Mouse (Mus musculus) neural tube, embryonic 13.5 days (tissue): ENCODE results near the gene Arpp21. TPM values are rescaled to one million over a fixed set of nuclear protein-coding genes. Genes with fewer than 3 reads are reported as not detected.

ENCODE experiments used
- ATAC-seq: fragments of 200-750 bp; cut with Nextera tagmentation; 2 replicates; pipeline ENCODE4 v1.8.0; 2017; ENCODE audit warnings: low read depth, mild to moderate bottlenecking, moderate TSS enrichment, moderate library complexity
- H3K27ac ChIP-seq: fragments of 300-500 bp; sonication (generic); replicated peaks from 2 replicates; pipeline ENCODE4 v1.5.1; 2015; ENCODE audit warnings: moderate library complexity, mild to moderate bottlenecking, inconsistent platforms
- H3K27me3 ChIP-seq: fragments of 300-500 bp; sonication (generic); 2 replicates; pipeline ENCODE4 v1.6.1; 2015; ENCODE audit warnings: mild to moderate bottlenecking, inconsistent platforms
- H3K36me3 ChIP-seq: fragments of 300-500 bp; sonication (generic); 2 replicates; pipeline ENCODE4 v1.6.1; 2015; ENCODE audit warnings: mild to moderate bottlenecking, inconsistent platforms
- H3K4me1 ChIP-seq: fragments of 300-500 bp; sonication (generic); replicated peaks from 2 replicates; pipeline ENCODE4 v1.6.1; 2015; ENCODE audit warnings: inconsistent platforms
- H3K4me2 ChIP-seq: fragments of 300-500 bp; sonication (generic); 2 replicates; pipeline ENCODE4 v1.6.1; 2015; ENCODE audit warnings: inconsistent platforms, mild to moderate bottlenecking, moderate library complexity
- H3K4me3 ChIP-seq: fragments of 300-500 bp; sonication (generic); 2 replicates; pipeline ENCODE4 v1.5.1; 2015; ENCODE audit warnings: mild to moderate bottlenecking, inconsistent platforms
- H3K9ac ChIP-seq: fragments of 300-500 bp; sonication (generic); 2 replicates; pipeline ENCODE4 v1.6.1; 2015; ENCODE audit warnings: moderate library complexity, mild to moderate bottlenecking, inconsistent platforms
- H3K9me3 ChIP-seq: fragments of 300-500 bp; sonication (generic); 2 replicates; pipeline ENCODE4 v1.6.1; 2016; ENCODE audit warnings: inconsistent platforms
- WGBS: fragments of 180-500 bp; shearing (Covaris S2); methylation state at CpG from one replicate; pipeline ENCODE4 v1.1.7; 2015; 5-methylcytosine and 5-hydroxymethylcytosine counted together
- polyA plus RNA-seq: library from polyadenylated mRNA; unstranded; fragments of >200 nt; fragmentation: Nextera tagmentation; extraction: Ambion mirVana; gene quantifications from 2 replicates; pipeline ENCODE4 v1.2.1, GENCODE M21; 2015

Arpp21 gene
- polyA plus RNA-seq, 1 experiment from 2014 or later, result 27.1 TPM

DNA sequence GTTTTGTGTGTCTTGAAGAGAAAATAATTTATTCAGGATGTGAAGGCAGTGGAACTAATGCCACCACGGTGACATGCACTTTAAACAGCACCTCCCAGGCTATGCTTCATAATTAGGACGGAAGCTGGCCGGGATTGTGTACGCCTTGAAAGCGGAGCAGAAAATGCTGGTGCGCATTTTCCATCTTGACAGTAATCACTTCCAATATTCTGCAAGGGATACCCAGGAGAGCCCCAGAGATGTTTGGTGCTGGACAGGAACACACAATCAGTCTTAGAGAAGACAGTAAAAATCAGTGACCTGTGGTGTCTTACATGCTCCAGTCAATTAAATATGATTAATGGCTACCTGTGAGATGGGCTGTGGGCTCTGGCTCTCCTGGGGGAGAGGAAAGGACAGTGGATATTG lies 112.3 kb downstream of the Arpp21 start:
- no peaks in the 10 kb centered on the region for H3K9me3 ChIP-seq
- H3K27me3 ChIP-seq, result peaks cover 4% of the 10 kb centered on the region; the same call in 1 of the 2 replicates
- H3K36me3 ChIP-seq, result peaks cover 29% of the 10 kb centered on the region
- H3K4me2 ChIP-seq, result no peak overlapping the region
- no peak overlapping the region for H3K4me3 ChIP-seq
- peak; percentile 71; the same call in 1 of the 2 replicates for ATAC-seq
- WGBS, result 33% methylated on average over 6 of the region's 6 CpGs
- peaks cover 24% of the 10 kb centered on the region for H3K4me1 ChIP-seq
- no peak overlapping the region for H3K9ac ChIP-seq
- peak overlapping the region; percentile 61; the same call in 1 of the 2 replicates for H3K27ac ChIP-seq

DNA sequence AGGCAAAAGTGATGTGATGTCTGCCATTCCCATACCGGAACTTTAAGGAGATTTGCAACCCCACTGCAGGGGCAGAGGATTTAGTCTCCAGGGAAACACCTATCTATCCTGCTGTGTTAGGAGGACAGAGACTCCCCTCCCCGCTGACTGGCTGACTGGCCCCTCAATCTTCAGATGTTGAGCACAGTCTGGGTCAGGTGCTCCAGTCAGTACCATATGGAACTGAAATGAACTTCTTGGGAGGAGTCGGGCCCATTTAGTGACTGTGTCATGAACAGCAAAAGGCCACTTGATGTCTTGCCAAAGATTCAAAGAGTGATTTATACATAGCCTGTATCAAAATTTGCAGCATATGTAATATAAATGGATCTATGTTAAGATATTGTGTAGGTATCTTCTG lies 116.2 kb downstream of the Arpp21 start:
- H3K4me2 ChIP-seq, result peak overlapping the region; percentile 58; the same call in 1 of the 2 replicates
- no peak overlapping the region for H3K4me3 ChIP-seq
- peaks cover 4% of the 10 kb centered on the region; the same call in 1 of the 2 replicates for H3K27me3 ChIP-seq
- 43% methylated on average over 3 of the region's 3 CpGs for WGBS
- H3K27ac ChIP-seq, result peak overlapping the region; percentile 77; the same call in 1 of the 2 replicates
- 0 out of 2 replicates have a peak overlapping the region, but pooled peaks have one; percentile 19 for H3K9ac ChIP-seq
- H3K4me1 ChIP-seq, result peaks cover 32% of the 10 kb centered on the region
- no peaks in the 10 kb centered on the region for H3K9me3 ChIP-seq
- no peak for ATAC-seq
- peaks cover 3% of the 10 kb centered on the region for H3K36me3 ChIP-seq

DNA sequence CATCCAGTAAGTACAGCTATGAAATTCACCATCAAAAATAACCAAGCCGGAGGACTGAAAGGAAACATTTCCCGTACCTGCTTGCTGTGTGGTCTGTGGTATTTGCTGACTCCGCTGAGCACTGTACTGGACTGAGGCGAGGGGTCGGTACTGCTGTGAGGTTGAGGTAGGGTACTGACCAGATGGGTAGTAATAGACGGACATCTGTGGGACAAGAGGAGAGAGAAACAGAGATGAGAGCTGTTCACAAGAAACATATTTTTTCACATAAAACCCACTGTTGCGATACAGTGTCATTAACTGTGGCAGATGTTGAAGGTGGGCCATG lies 116.7 kb downstream of the Arpp21 start:
- 21% methylated on average over 7 of the region's 7 CpGs for WGBS
- H3K4me2 ChIP-seq, result peak overlapping the region; percentile 58
- peak overlapping the region; percentile 29 for H3K4me3 ChIP-seq
- peaks cover 4% of the 10 kb centered on the region; the same call in 1 of the 2 replicates for H3K27me3 ChIP-seq
- H3K36me3 ChIP-seq, result no peaks in the 10 kb centered on the region; the same call in 1 of the 2 replicates
- peak overlapping the region; percentile 19; the same call in 1 of the 2 replicates for H3K9ac ChIP-seq
- no peak for ATAC-seq
- H3K27ac ChIP-seq, result peak overlapping the region; percentile 77; the same call in 1 of the 2 replicates
- H3K9me3 ChIP-seq, result no peaks in the 10 kb centered on the region
- peaks cover 29% of the 10 kb centered on the region for H3K4me1 ChIP-seq

DNA sequence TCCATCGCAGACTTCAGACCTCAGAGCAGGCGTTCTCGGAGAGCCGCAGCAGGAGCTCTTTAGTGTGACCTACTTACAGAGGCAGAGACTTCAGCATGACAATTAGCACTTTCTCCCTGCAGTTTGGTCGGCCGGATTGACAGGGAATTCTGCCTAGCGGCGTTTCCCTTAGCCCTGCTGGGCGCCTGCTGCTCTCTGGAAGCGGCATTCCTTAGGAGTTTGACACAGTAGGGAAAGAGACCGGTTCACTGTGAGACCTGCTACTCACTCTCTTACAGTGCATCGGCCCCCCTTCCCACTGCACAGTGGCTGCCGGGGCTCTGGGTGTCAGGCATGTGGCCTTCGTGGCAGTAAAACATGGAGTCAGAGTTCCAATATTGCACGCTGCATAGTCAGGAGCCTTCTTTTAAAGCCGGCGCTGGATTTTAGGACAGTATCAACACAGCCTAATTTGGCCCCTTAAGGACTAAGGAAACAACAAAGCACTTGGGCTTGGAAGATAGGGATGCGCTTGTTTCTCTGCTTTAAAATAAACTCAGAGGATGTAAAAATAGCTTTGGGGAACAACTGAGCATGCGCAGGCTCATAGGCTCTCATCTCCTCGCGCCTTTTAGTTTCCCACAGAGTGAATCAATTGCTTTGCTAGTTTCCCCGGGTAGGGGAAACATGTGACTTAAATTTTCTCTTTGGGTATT lies 117.2 kb downstream of the Arpp21 start:
- peak overlapping the region; percentile 77 for H3K27ac ChIP-seq
- H3K4me1 ChIP-seq, result peaks cover 24% of the 10 kb centered on the region
- WGBS, result 1% methylated on average over 22 of the region's 22 CpGs
- H3K9me3 ChIP-seq, result no peaks in the 10 kb centered on the region
- H3K9ac ChIP-seq, result peak overlapping the region; percentile 58
- H3K4me3 ChIP-seq, result peak overlapping the region; percentile 29
- H3K27me3 ChIP-seq, result peaks cover 4% of the 10 kb centered on the region; the same call in 1 of the 2 replicates
- H3K4me2 ChIP-seq, result peak overlapping the region; percentile 58
- no peaks in the 10 kb centered on the region; the same call in 1 of the 2 replicates for H3K36me3 ChIP-seq
- ATAC-seq, result peak; percentile 82

DNA sequence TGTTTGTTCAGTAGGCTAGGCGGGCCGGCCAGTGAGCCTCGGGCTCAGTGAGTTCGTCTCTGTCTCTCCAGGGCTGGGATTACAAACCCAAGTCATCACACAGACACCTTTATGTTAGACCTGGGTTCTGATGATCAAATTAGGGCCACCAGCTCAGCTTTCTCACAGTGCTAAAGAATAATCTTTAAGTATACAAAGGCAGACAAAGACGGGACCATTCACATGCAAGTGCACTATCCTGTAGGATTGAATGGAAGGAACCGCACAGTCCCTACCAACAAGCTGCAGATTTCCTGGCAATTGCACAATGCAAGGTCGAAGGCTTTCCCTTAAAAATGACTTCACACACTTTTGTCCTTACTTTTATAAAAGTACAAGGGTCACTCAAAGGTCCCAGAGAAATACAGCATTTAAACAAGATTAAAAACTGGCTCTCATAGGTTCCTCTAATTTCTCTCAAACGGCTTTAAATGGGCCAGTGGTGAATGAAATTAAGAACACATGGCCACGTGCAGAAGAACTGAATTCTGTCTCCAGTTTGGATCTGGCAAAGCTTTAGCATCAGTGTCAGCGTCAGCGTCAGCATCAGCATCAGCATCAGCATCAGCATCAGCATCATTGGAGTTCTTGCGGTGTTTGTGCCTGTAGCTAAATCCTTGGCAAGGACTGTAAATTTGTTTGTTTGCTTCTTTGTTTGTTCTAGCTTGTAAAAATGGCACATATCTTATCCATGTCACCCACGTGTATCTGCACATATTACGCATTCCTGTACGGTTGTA lies 117.9 kb downstream of the Arpp21 start:
- Histone ChIP-seq H3K9me3 (no peaks in the 10 kb centered on the region), H3K4me2 (peak overlapping the region; percentile 58), H3K4me3 (peak overlapping the region; percentile 29), H3K36me3 (no peaks in the 10 kb centered on the region; the same call in 1 of the 2 replicates), H3K4me1 (peaks cover 20% of the 10 kb centered on the region), H3K27me3 (peaks cover 4% of the 10 kb centered on the region; the same call in 1 of the 2 replicates), H3K9ac (peak overlapping the region; percentile 58), H3K27ac (peak overlapping the region; percentile 77; the same call in 1 of the 2 replicates)
- 29% methylated on average over 15 of the region's 15 CpGs for WGBS
- no peak for ATAC-seq

DNA sequence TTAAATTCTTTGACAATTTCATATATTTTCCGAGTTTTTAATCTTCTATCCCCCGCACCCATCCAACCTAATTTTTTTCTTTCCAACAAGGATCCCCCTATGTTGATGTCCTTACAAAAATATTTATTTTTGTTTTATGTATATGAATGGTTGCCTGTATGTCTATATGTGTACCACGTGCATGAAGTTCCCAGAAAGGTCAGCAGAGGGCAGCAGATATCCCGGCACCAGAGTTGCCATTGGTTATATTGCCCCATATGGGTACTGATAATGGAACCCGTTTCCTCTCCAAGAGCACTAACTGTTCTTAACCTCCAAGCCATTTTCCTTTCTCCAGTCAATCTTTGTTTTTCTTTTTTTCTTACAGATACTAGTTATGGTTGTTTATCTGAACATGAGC lies 124.1 kb downstream of the Arpp21 start:
- no peak for ATAC-seq

DNA sequence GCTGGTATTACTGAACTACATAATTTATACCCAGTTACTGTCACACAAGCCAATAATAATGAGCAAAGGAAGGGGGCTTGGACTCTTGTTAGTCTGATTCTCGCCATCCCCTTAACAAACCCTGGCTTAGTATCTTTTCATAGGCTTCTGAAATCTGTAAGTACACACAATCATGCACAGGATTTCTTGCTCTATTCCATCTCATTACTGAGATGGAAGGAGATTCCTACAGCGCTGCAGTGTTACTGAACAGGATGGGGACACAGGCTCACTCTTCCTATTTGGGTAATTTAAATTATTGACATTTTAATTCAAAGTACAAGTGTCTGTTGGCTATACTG lies 132.9 kb downstream of the Arpp21 start:
- H3K27ac ChIP-seq, result peak overlapping the region; percentile 34; the same call in 1 of the 2 replicates
- no peak overlapping the region for H3K9ac ChIP-seq
- no peak overlapping the region for H3K4me3 ChIP-seq
- no peaks in the 10 kb centered on the region for H3K36me3 ChIP-seq
- 53% methylated on average over 2 of the region's 2 CpGs for WGBS
- H3K4me1 ChIP-seq, result peaks cover 33% of the 10 kb centered on the region
- no peaks in the 10 kb centered on the region for H3K27me3 ChIP-seq
- no peaks in the 10 kb centered on the region for H3K9me3 ChIP-seq
- no peak overlapping the region for H3K4me2 ChIP-seq
- ATAC-seq, result no peak

More for the DNA sequence above, 124.1 kb downstream of the Arpp21 start:
- H3K4me2 ChIP-seq, result no peak overlapping the region
- H3K4me3 ChIP-seq, result no peak overlapping the region
- H3K9me3 ChIP-seq, result no peaks in the 10 kb centered on the region
- no peaks in the 10 kb centered on the region for H3K27me3 ChIP-seq
- H3K4me1 ChIP-seq, result peaks cover 5% of the 10 kb centered on the region; the same call in 1 of the 2 replicates
- no peak overlapping the region for H3K9ac ChIP-seq
- no peak overlapping the region for H3K27ac ChIP-seq
- no peaks in the 10 kb centered on the region; the same call in none of the 2 replicates for H3K36me3 ChIP-seq
- 83% methylated on average over 5 of the region's 5 CpGs for WGBS

DNA sequence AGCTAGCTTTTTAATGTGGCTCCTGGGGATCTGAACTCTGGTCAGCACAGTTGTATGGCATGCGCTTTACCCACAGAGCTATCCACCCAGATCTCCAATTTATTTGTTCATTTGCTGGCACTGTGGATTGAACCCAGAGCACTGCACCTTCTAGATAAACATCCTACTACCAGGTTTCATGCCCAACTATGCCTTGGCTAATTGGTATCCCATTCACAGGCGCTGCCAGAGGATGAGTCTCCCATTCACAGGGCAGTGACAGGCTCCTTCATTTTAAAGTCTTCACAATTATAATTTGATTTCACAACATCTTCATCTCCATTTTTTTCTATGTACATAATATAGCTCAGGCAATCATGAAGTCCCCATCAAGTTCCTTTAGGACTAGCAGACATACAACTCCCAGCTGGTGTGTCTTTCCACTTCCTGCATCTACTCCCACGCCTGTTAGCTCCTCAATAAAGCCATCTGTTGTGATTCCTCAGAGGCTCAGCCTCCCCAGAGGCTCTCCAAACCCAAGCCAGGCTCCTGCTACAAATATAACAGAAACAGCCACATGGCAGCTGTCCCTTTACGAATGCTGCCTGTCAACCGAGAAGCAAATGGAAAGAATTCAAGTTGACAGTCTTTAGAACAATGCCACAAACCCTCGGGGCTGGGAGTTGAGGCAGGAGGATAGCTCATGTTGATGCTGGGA lies 133.4 kb downstream of the Arpp21 start:
- WGBS, result 35% methylated on average over 6 of the region's 6 CpGs
- 0 out of 2 replicates have a peak overlapping the region, but pooled peaks have one; percentile 15 for H3K27ac ChIP-seq
- peak; percentile 71 for ATAC-seq

DNA sequence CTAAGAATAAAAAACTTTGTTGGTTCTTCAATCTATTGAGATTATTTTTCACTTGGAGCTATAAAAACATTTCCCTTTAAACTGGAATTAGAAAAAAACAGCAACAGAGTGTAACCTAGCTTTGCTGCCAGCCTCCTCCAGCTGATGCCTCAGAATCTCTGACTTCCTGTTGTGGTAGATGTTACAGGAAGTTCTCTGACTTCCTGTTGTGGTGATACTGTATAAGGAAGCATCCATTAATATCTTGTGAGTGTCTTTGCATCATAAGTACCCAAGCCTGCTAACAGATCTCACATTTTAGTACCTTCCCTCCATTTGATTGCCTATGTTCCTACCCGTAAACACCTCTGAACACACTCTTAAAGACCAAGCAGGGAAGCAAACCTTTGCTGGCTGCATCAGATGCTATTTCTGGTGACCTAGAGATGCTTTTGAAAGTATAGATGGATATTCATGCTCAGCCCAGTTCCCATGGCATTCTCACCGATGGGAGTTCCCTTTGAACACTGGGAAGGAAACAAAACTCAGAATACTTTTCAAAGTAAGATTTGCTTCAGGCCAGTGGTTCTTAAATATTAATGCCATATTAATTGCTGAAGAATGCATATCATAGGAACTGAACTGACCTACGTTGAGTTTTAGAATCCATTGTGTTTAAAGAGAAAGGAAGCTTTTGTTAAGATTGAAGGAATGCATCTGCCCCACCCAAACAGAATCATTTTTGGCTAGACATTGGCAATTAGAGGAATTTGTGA lies 134.7 kb downstream of the Arpp21 start:
- H3K27me3 ChIP-seq, result no peaks in the 10 kb centered on the region
- no peaks in the 10 kb centered on the region for H3K36me3 ChIP-seq
- H3K27ac ChIP-seq, result no peak overlapping the region
- no peak overlapping the region for H3K4me2 ChIP-seq
- no peak overlapping the region for H3K9ac ChIP-seq
- WGBS, result 68% methylated on average over 3 of the region's 3 CpGs
- H3K4me3 ChIP-seq, result no peak overlapping the region
- no peak for ATAC-seq
- peaks cover 41% of the 10 kb centered on the region for H3K4me1 ChIP-seq
- no peaks in the 10 kb centered on the region for H3K9me3 ChIP-seq

More for the DNA sequence above, 133.4 kb downstream of the Arpp21 start:
- Histone ChIP-seq H3K4me1 (peaks cover 37% of the 10 kb centered on the region), H3K36me3 (no peaks in the 10 kb centered on the region), H3K4me2 (no peak overlapping the region), H3K9me3 (no peaks in the 10 kb centered on the region), H3K4me3 (no peak overlapping the region), H3K27me3 (no peaks in the 10 kb centered on the region), H3K9ac (no peak overlapping the region)

DNA sequence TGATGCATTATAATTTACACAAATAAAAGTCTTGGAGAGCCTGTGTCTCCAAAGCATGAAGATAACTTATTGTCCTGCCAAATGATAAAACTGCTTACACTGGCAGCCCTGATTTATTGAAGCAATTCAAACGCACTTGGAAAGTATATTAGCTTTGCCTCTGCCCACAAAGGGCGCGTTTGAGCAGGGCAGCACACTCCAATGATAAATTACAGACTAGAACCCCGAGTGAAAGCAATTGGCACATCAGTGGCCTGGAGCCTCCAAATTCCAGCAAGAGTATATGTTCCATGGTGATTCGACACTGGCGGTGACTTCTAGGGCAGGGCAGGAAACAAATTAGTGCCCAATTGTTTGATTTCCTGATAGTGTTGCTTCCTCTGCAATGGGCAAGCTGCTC lies 137.5 kb downstream of the Arpp21 start:
- peak; percentile 68 for ATAC-seq
- Histone ChIP-seq H3K9me3 (no peaks in the 10 kb centered on the region), H3K4me2 (no peak overlapping the region), H3K9ac (no peak overlapping the region), H3K27me3 (no peaks in the 10 kb centered on the region), H3K4me1 (peaks cover 38% of the 10 kb centered on the region), H3K36me3 (no peaks in the 10 kb centered on the region), H3K27ac (peak overlapping the region; percentile 70), H3K4me3 (no peak overlapping the region)
- 30% methylated on average over 6 of the region's 6 CpGs for WGBS

DNA sequence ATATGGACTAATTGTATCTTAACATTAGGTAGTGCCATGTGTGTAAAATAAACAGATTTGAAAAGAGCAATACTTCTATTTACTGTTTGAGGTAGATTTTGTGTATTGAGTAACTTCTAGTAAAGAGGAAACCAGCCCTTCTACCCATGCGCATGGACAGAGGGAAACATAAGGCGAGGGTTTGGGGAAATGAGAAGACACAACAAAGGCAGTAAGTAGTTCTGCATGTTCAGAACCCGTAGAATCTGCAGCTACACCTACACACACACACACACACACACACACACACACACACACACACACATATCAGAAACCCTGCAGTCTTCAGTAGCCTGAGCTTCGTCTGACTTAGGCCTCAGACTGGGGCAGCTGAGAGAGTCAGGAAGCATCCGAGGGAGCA lies 140.0 kb downstream of the Arpp21 start:
- no peaks in the 10 kb centered on the region for H3K36me3 ChIP-seq
- no peaks in the 10 kb centered on the region for H3K27me3 ChIP-seq
- H3K9ac ChIP-seq, result no peak overlapping the region
- 82% methylated on average over 5 of the region's 5 CpGs for WGBS
- H3K9me3 ChIP-seq, result no peaks in the 10 kb centered on the region
- peaks cover 25% of the 10 kb centered on the region for H3K4me1 ChIP-seq
- ATAC-seq, result no peak
- H3K4me3 ChIP-seq, result no peak overlapping the region
- no peak overlapping the region for H3K27ac ChIP-seq
- H3K4me2 ChIP-seq, result no peak overlapping the region
